Mouse (Mus musculus) T-helper 2 cell (primary cell): Measurements from ENCODE around the gene Fer.

Source experiments
- in situ Hi-C: fragments of 300-600 bp; cut with MboI, MseI; formaldehyde crosslinking; loops from one replicate; pipeline ENCODE4 v1.15.1; 2025; ENCODE audit warnings: high pct_unique_total_duplicates

Gene Fer

DNA sequence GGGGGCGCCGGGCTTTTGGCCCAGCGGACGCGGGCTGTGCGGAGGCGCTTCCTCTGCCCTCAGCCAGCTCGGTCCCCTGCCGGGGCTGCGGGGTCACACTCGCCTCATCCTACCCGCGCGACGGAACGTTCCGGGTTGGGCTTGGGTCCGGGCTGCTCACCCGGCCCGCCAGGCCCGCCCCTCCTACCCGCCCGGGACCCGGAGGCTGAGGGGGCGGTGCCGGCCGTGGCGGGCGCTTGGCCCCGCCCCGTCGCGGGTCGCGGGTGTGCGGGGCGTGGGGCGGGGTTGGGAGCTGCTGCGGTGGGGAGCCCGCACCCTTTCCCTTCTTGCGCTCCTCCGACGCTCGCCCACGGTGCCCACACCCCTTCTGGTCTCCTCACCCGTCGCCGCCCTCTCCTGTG is 1.3 kb downstream of the Fer start:
- in situ Hi-C loops: no loop called here

- in situ Hi-C loops: no loop called here
These were observed 8.9 kb downstream of the Fer start for GRCm38 (mm10) chr17:63871773-63872172.

DNA sequence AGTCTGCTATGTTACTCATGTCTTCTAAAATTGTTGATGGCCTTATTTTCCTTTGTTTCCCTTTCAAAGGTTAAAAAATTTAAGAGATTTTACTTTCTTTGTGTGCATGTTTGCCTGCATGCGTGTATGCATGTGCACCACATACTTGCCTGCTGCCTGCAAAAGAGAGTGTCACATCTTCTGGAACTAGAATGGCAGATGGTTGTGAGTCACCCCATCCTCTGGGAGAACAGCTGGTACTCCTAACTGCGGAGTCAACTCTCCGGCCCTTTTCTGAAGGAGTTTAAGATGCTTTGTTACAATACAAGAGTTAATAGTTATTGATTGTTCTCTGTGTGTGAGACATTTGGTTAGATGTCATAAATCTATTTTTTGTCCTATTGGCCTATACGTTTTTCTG is 16.0 kb downstream of the Fer start:
- in situ Hi-C loops: no loop called here

GRCm38 (mm10) chr17:63880009-63880408 is 17.1 kb downstream of the Fer start:
- in situ Hi-C loops: no loop called here

DNA sequence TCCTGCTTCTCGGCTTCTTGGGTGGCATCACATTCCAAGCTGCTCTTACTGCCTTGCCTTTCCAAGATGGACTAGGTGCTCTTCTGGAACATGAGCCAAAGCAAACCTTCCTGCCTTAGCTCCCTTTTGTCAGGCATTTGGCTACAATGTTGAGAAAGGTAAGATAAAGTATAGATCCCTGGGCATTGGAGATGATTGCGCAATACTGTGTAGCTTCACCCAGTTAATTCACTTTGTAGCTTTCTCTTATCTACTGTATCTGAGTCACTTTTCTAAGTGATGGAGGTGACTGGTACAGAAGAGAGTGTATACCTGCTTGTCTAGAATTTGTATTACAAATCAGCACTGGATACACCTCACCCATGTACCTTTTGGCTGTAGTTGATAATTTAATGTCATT is 24.1 kb downstream of the Fer start:
- in situ Hi-C loops: no loop called here

GRCm38 (mm10) chr17:63890611-63891010 is 27.7 kb downstream of the Fer start:
- in situ Hi-C loops: no loop called here

DNA sequence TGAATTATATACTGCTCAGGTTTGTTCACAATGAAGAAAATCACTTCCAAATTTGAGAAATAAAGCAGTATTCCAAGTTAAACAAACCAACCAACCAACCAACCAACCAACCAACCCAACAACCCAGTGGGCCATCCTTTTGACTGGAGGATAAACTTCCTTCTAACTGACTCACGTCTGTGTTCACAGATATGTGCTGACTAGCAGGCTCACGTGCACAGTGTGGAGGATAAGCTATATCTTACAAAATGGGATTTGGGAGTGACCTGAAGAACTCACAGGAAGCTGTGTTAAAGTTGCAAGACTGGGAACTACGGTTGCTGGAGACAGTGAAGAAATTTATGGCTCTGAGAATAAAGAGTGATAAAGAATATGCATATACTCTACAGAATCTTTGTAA is 33.0 kb downstream of the Fer start:
- in situ Hi-C loops: no loop called here

GRCm38 (mm10) chr17:63897050-63897449 is 34.2 kb downstream of the Fer start:
- in situ Hi-C loops: no loop called here

GRCm38 (mm10) chr17:63909297-63909696 is 46.4 kb downstream of the Fer start:
- in situ Hi-C loops: no loop called here

DNA sequence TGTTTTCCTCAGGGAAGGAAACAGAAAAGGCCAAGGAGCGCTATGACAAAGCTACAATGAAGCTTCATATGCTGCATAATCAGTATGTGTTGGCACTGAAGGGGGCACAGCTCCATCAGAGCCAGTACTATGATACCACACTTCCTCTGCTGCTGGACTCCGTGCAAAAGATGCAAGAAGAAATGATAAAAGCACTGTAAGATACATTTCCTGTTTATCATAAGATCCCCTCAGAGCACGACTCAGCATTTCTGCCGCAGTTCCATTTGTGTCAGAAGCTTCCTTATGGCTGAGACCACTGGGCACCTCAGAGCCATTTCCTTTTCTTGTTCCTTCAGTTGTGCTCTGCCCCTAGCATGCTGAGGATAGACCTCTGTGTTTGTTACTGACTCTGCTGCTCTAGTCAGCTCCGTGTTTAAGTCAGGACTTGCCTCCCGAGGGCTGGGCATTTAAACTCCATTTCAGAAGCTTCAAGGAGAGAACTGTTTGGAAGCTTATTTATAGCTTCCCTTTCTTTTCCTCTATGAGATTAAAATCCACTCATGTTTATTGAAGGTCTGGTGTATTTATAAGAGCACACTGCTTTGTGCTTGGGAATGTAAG is 58.8 kb downstream of the Fer start:
- in situ Hi-C loops: no loop called here

- in situ Hi-C loops: no loop called here
These were observed 62.7 kb downstream of the Fer start for GRCm38 (mm10) chr17:63925581-63925980.

DNA sequence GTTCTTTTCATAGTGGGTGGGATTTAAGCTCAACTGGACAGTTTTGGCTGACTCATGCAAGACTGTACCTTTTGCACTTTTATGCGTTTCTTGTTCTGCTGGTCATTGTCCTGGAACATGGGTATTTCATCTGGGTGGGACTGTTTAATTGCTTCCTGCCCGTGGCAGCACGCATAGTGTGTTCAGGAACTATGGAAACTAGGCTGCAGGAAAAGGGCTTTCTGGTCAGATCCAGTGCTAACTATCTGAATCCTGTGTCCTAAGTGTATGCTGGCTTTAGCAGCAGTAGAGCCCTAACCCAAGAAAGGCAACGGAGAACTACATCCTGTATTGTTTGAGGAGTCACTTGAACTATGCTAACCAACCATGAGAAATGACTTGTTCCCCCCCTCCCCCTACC is 67.8 kb downstream of the Fer start:
- in situ Hi-C loops: no loop called here

- in situ Hi-C loops: no loop called here
These were observed 68.7 kb downstream of the Fer start for GRCm38 (mm10) chr17:63931556-63931955.

DNA sequence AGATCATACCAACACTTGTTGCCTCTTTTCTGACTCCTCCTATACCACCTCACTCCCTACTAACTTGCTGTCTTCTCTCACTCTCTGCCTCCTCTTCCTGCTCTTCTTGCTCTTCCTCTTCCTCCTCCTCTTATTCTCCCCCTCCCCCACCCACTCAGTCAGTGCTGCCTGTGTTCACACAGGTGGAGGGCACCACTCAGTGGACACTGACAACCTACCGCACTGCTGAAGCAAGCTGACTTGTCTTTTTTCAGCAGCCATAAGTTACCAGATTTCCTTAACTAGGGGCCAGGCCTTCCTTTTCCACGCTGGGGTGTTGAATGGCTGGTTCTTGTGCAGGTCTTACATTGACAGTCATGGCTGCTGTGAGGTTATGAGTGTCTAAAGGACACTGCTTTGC is 72.5 kb downstream of the Fer start:
- in situ Hi-C loops: no loop called here

DNA sequence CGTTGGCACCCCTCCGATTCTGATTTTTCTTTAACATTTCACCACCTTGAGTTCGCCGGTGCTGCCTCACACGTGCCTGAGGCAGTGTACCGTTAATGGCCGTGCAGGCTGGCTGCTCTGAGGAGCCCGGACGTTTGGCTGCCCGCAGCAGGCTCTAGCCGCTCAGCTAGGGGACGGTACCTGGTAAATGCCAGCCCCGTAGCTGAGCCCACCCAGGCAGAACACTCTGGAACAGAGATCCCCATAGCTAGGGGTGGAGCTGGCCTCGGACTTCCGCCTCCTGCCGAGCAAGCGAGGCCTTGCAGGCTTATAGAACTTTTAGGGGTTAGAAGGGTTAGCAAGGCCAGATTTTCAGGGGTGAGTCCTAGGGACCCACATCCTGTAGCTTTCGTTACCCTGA is 75.0 kb downstream of the Fer start:
- in situ Hi-C loops: no loop called here

DNA sequence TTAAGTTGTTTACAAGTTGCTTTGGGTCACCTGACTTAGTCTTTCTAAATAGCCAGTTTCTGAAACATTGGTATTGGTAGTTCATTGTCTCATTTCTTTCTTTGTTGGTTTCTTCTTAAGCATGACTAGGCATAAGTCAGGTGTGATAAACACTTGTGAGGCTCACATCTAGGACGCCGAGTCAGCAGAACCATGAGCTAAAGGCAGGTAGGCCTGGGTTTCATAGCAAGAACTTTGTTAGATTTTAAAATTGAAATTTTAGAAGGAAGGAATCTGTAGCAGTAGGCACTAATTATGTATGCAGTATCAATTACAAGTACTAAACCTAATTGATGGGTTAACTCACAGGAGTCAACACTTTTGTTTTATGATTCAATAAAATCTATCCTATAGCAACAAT is 83.9 kb downstream of the Fer start:
- in situ Hi-C loops: no loop called here

GRCm38 (mm10) chr17:63948811-63949210 is 85.9 kb downstream of the Fer start:
- in situ Hi-C loops: no loop called here

GRCm38 (mm10) chr17:63951436-63951835 is 88.6 kb downstream of the Fer start:
- in situ Hi-C loops: loop anchor here (10.0 to 25.0 kb wide), 2 partner anchors 436 to 1563 kb away; no protein-coding TSS in a partner anchor

GRCm38 (mm10) chr17:63967091-63967490 is 104.2 kb downstream of the Fer start:
- in situ Hi-C loops: loop anchor here (25.0 kb wide), 1 partner anchor 420 kb away; no protein-coding TSS in a partner anchor

DNA sequence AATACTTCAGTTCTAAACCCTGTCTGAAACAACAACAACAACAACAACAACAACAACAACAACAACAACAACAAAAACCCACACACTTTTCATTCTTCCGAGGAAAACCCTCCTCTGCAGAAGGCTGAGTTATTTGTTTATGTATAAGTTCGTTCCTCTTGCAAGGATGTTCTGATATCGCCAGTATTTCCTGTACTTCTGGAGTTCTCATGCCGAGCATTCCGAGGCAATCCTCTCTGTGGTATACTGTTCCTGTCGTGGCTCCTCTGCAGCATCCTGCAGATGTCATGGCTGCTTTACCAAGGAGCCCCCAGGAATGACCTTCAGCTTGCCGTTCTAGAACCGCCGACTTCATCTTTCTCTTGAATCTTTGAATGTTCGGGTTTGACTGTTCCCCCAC is 106.6 kb downstream of the Fer start:
- in situ Hi-C loops: loop anchor here (25.0 kb wide), 1 partner anchor 418 kb away; no protein-coding TSS in a partner anchor

DNA sequence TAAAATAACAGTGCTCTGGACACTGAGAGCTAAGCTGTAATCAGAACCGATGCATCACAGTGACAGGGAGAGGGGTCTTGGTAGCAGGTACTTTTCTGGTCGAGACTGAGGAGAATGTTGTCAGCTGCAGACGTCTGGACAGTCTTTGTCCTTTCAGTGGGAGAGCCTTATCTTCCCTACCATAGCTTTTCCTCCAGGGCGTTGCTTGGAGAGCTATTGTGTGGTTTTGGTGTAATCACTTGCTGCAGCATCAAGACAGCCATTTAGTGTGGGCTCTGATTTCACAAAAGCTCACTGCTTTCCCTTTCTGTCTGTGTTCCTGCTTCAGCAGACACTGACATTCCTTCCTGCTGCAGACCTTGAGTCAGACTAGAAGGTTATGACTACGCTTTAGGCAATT is 107.4 kb downstream of the Fer start:
- in situ Hi-C loops: loop anchor here (25.0 kb wide), 1 partner anchor 417 kb away; no protein-coding TSS in a partner anchor

DNA sequence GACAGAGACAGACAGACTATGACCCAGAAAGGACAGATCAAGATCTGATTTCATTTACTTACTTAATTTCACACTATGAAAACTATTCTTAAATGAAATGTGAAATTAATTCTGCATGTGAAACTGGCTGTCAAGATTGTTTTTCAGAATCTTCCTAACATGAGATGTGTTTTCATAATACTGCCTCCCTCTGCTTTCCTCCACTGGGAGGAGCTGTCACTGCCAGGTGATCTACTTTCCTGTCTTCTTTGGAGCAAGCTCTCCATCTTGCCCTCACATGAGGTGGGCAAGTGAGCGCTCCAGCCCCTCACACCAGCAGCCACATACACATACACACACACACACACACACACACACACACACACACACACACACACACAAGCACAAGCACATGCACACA is 108.1 kb downstream of the Fer start:
- in situ Hi-C loops: loop anchor here (25.0 kb wide), 1 partner anchor 416 kb away; no protein-coding TSS in a partner anchor

DNA sequence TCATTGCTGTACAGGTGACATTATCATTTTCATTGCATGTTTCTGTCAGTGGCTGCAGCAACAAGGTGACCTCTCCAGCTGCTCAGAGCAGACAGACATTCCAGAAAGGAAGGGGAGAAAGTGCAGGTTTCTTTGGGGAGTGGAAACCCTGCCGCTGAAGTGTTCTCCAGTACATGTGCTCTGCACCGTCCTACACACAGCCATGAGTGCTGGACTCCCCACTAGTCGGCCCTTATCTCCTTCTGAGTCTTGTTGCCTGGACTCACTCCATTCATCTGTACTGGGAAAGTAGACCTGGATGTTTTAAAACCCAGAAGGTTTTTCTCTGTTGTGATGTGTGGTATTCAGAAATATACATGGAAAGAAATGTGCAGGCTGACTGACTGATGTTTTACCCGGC is 109.3 kb downstream of the Fer start:
- in situ Hi-C loops: loop anchor here (25.0 kb wide), 1 partner anchor 415 kb away; no protein-coding TSS in a partner anchor

DNA sequence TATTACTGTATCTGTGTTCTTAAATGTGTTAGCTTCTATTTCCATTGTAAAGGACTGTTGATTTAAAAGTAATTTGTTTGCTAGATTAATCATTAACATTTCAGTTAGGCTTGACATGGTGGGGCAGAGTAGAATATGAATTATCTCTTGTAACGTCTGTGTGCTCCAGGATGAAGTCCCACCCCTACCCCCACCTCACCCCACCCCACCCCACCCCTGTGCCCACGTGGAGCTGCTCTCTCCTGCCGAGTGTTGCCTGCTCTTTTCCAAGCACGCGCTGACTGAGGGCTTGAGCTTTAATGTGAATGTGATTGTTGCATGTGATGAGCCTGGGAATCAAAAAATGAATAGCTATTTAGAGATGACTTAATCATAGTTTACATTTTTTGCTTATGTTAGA is 110.9 kb downstream of the Fer start:
- in situ Hi-C loops: loop anchor here (25.0 kb wide), 1 partner anchor 413 kb away; no protein-coding TSS in a partner anchor
